Mouse (Mus musculus): ENCODE results near the gene Mettl26. TPM values are rescaled to one million over a fixed set of nuclear protein-coding genes. Genes with fewer than 3 reads are reported as not detected.

The Mettl26 gene
- polyA plus RNA-seq, 1 experiment from 2014 or later: 74.5 TPM

- peaks cover 9% of the 10 kb centered on the region; the same call in 1 of the 2 replicates for H3K36me3 ChIP-seq (ENCODE audit: control insufficient read depth, insufficient read depth, low read length)
- ATAC-seq (replicated peaks; ENCODE audit: low FRiP score) (peak; percentile 21), DNase-seq (ENCODE audit: low spot score) (no peak)
- peak overlapping the region; percentile 83 for H3K9ac ChIP-seq (ENCODE audit: low read depth, low read length)
- H3K27ac ChIP-seq (ENCODE audit: low read depth, low read length): peak overlapping the region; percentile 80
- no peaks in the 10 kb centered on the region for H3K27me3 ChIP-seq (replicated peaks; ENCODE audit: control insufficient read depth, insufficient read depth, low read length)
- WGBS: 15% methylated on average over 6 of the region's 6 CpGs
- no peaks in the 10 kb centered on the region for H3K9me3 ChIP-seq (ENCODE audit: control insufficient read depth, low read length)
- peaks cover 19% of the 10 kb centered on the region for H3K4me1 ChIP-seq (replicated peaks; ENCODE audit: control insufficient read depth, insufficient read depth, low read length)
- peak overlapping the region; percentile 91 for H3K4me2 ChIP-seq
- H3K4me3 ChIP-seq (ENCODE audit: low read depth, low read length): peak overlapping the region; percentile 65
Observed at GRCm38 (mm10) chr17:25861704-25862612, 12.9 kb upstream of the Mettl26 start.

- no peak overlapping the region for H3K4me2 ChIP-seq
- H3K4me1 ChIP-seq (replicated peaks; ENCODE audit: control insufficient read depth, insufficient read depth, low read length): peaks cover 27% of the 10 kb centered on the region
- H3K4me3 ChIP-seq (ENCODE audit: low read depth, low read length): no peak overlapping the region
- no peaks in the 10 kb centered on the region for H3K9me3 ChIP-seq (ENCODE audit: control insufficient read depth, low read length)
- H3K9ac ChIP-seq (ENCODE audit: low read depth, low read length): no peak overlapping the region
- DNase-seq (ENCODE audit: low spot score): no peak
- no peak for ATAC-seq (replicated peaks; ENCODE audit: low FRiP score)
- no peaks in the 10 kb centered on the region for H3K27me3 ChIP-seq (replicated peaks; ENCODE audit: control insufficient read depth, insufficient read depth, low read length)
- H3K27ac ChIP-seq (ENCODE audit: low read depth, low read length): no peak overlapping the region
- H3K36me3 ChIP-seq (ENCODE audit: control insufficient read depth, insufficient read depth, low read length): peaks cover 9% of the 10 kb centered on the region; the same call in 1 of the 2 replicates
- 90% methylated on average over 6 of the region's 6 CpGs for WGBS
Observed at GRCm38 (mm10) chr17:25863681-25864080, 11.2 kb upstream of the Mettl26 start.

GRCm38 (mm10) chr17:25864311-25864710, 10.6 kb upstream of the Mettl26 start:
- WGBS: 92% methylated on average over 14 of the region's 14 CpGs

GRCm38 (mm10) chr17:25865288-25865687, 9.6 kb upstream of the Mettl26 start:
- Histone ChIP-seq H3K36me3 (ENCODE audit: control insufficient read depth, insufficient read depth, low read length) (peaks cover 9% of the 10 kb centered on the region; the same call in 1 of the 2 replicates), H3K27me3 (replicated peaks; ENCODE audit: control insufficient read depth, insufficient read depth, low read length) (no peaks in the 10 kb centered on the region), H3K27ac (ENCODE audit: low read depth, low read length) (no peak overlapping the region), H3K4me1 (replicated peaks; ENCODE audit: control insufficient read depth, insufficient read depth, low read length) (peaks cover 30% of the 10 kb centered on the region), H3K4me3 (ENCODE audit: low read depth, low read length) (no peak overlapping the region; the same call in 1 of the 2 replicates), H3K9ac (ENCODE audit: low read depth, low read length) (no peak overlapping the region), H3K4me2 (no peak overlapping the region), H3K9me3 (ENCODE audit: control insufficient read depth, low read length) (no peaks in the 10 kb centered on the region)
- ATAC-seq (replicated peaks; ENCODE audit: low FRiP score): no peak
- WGBS: 90% methylated on average over 11 of the region's 11 CpGs
- DNase-seq (ENCODE audit: low spot score): no peak

More at GRCm38 (mm10) chr17:25864311-25864710, 10.6 kb upstream of the Mettl26 start:
- Histone ChIP-seq H3K27ac (ENCODE audit: low read depth, low read length) (no peak overlapping the region), H3K9me3 (ENCODE audit: control insufficient read depth, low read length) (no peaks in the 10 kb centered on the region), H3K9ac (ENCODE audit: low read depth, low read length) (no peak overlapping the region), H3K27me3 (replicated peaks; ENCODE audit: control insufficient read depth, insufficient read depth, low read length) (no peaks in the 10 kb centered on the region), H3K36me3 (ENCODE audit: control insufficient read depth, insufficient read depth, low read length) (peaks cover 9% of the 10 kb centered on the region; the same call in 1 of the 2 replicates), H3K4me1 (replicated peaks; ENCODE audit: control insufficient read depth, insufficient read depth, low read length) (peaks cover 32% of the 10 kb centered on the region), H3K4me3 (ENCODE audit: low read depth, low read length) (no peak overlapping the region), H3K4me2 (no peak overlapping the region)
- ATAC-seq (replicated peaks; ENCODE audit: low FRiP score): no peak
- DNase-seq (ENCODE audit: low spot score): no peak

GRCm38 (mm10) chr17:25866172-25866571, 8.7 kb upstream of the Mettl26 start:
- no peak overlapping the region for H3K27ac ChIP-seq (ENCODE audit: low read depth, low read length)
- H3K9ac ChIP-seq (ENCODE audit: low read depth, low read length): no peak overlapping the region
- ATAC-seq (replicated peaks; ENCODE audit: low FRiP score): no peak
- peaks cover 24% of the 10 kb centered on the region for H3K4me1 ChIP-seq (replicated peaks; ENCODE audit: control insufficient read depth, insufficient read depth, low read length)
- no peak for DNase-seq (ENCODE audit: low spot score)
- H3K27me3 ChIP-seq (replicated peaks; ENCODE audit: control insufficient read depth, insufficient read depth, low read length): no peaks in the 10 kb centered on the region
- 95% methylated on average over 3 of the region's 3 CpGs for WGBS
- H3K4me3 ChIP-seq (ENCODE audit: low read depth, low read length): no peak overlapping the region; the same call in 1 of the 2 replicates
- peak overlapping the region; percentile 9; the same call in 1 of the 2 replicates for H3K4me2 ChIP-seq
- no peaks in the 10 kb centered on the region for H3K9me3 ChIP-seq (ENCODE audit: control insufficient read depth, low read length)
- H3K36me3 ChIP-seq (ENCODE audit: control insufficient read depth, insufficient read depth, low read length): peaks cover 9% of the 10 kb centered on the region; the same call in 1 of the 2 replicates

- WGBS: 10% methylated on average over 7 of the region's 7 CpGs
- no peaks in the 10 kb centered on the region for H3K9me3 ChIP-seq (ENCODE audit: control insufficient read depth, low read length)
- H3K27me3 ChIP-seq (replicated peaks; ENCODE audit: control insufficient read depth, insufficient read depth, low read length): no peaks in the 10 kb centered on the region
- H3K4me2 ChIP-seq: peak overlapping the region; percentile 93
- peaks cover 15% of the 10 kb centered on the region for H3K4me1 ChIP-seq (replicated peaks; ENCODE audit: control insufficient read depth, insufficient read depth, low read length)
- H3K36me3 ChIP-seq (ENCODE audit: control insufficient read depth, insufficient read depth, low read length): peaks cover 9% of the 10 kb centered on the region; the same call in 1 of the 2 replicates
- ATAC-seq (replicated peaks; ENCODE audit: low FRiP score): peak; percentile 64
- peak overlapping the region; percentile 70 for H3K27ac ChIP-seq (ENCODE audit: low read depth, low read length)
- H3K9ac ChIP-seq (ENCODE audit: low read depth, low read length): peak overlapping the region; percentile 82
- DNase-seq (ENCODE audit: low spot score): no peak
- peak overlapping the region; percentile 86 for H3K4me3 ChIP-seq (ENCODE audit: low read depth, low read length)
Observed at GRCm38 (mm10) chr17:25867509-25867835, 7.4 kb upstream of the Mettl26 start.

GRCm38 (mm10) chr17:25867836-25868600, 6.9 kb upstream of the Mettl26 start:
- H3K36me3 ChIP-seq (ENCODE audit: control insufficient read depth, insufficient read depth, low read length): peaks cover 8% of the 10 kb centered on the region; the same call in 1 of the 2 replicates
- peak overlapping the region; percentile 70 for H3K27ac ChIP-seq (ENCODE audit: low read depth, low read length)
- peak overlapping the region; percentile 82 for H3K9ac ChIP-seq (ENCODE audit: low read depth, low read length)
- no peaks in the 10 kb centered on the region for H3K27me3 ChIP-seq (replicated peaks; ENCODE audit: control insufficient read depth, insufficient read depth, low read length)
- H3K9me3 ChIP-seq (ENCODE audit: control insufficient read depth, low read length): no peaks in the 10 kb centered on the region
- H3K4me3 ChIP-seq (ENCODE audit: low read depth, low read length): peak overlapping the region; percentile 86
- DNase-seq (ENCODE audit: low spot score) (peak; percentile 73), ATAC-seq (replicated peaks; ENCODE audit: low FRiP score) (peak; percentile 68)
- peak overlapping the region; percentile 93 for H3K4me2 ChIP-seq
- WGBS: under 1% methylated on average over 42 of the region's 42 CpGs
- H3K4me1 ChIP-seq (replicated peaks; ENCODE audit: control insufficient read depth, insufficient read depth, low read length): peaks cover 14% of the 10 kb centered on the region

GRCm38 (mm10) chr17:25868601-25869191, 6.2 kb upstream of the Mettl26 start, which contains the start of gene Mcrip2:
Gene Mcrip2, minus strand, starts transcription at chr17:25868764.
- H3K4me3 ChIP-seq (ENCODE audit: low read depth, low read length): peak within 1 kb of the TSS; percentile 86
- peak within 1 kb of the TSS; percentile 82 for H3K9ac ChIP-seq (ENCODE audit: low read depth, low read length)
- H3K4me1 ChIP-seq (replicated peaks; ENCODE audit: control insufficient read depth, insufficient read depth, low read length): peaks cover 14% of the 10 kb centered on the region
- ATAC-seq (replicated peaks; ENCODE audit: low FRiP score) (peak; percentile 83), DNase-seq (ENCODE audit: low spot score) (peak; percentile 84)
- H3K27ac ChIP-seq (ENCODE audit: low read depth, low read length): peak within 1 kb of the TSS; percentile 70
- H3K4me2 ChIP-seq: peak within 1 kb of the TSS; percentile 93
- no peaks in the 10 kb centered on the region for H3K27me3 ChIP-seq (replicated peaks; ENCODE audit: control insufficient read depth, insufficient read depth, low read length)
- no peaks in the 10 kb centered on the region for H3K9me3 ChIP-seq (ENCODE audit: control insufficient read depth, low read length)
- peaks cover 7% of the 10 kb centered on the region; the same call in 1 of the 2 replicates for H3K36me3 ChIP-seq (ENCODE audit: control insufficient read depth, insufficient read depth, low read length)
- WGBS: under 1% methylated on average over 24 of the region's 24 CpGs

All from liver, embryonic 11.5 days (tissue).